Mouse (Mus musculus): ENCODE measurements at regions not wholly inside any gene's neighbourhood (a gene's known extent, or its start where the extent isn't known, plus 50 kb on each side); places are given as distances from the start of the nearest gene placed in this dataset.

GRCm38 (mm10) chr11:89232884-89233480, 69.2 kb downstream of the Nog start:
- no peak for TF ChIP-seq ZC3H11A (IDR thresholded peaks at IDR 0.05; ENCODE audit: borderline replicate concordance, low read depth, low read length)
- TF ChIP-seq HCFC1 (IDR thresholded peaks at IDR 0.05; ENCODE audit: borderline replicate concordance, insufficient read depth, low read length): no peak
